Mouse (Mus musculus) kidney, postnatal 14 days (tissue): ENCODE measurements around the gene Clec16a.

Experiments used
- DNase-seq: peaks from one replicate; pipeline ENCODE4 v3.0.0; 2022; ENCODE audit warnings: mixed read lengths

Gene Clec16a

DNA sequence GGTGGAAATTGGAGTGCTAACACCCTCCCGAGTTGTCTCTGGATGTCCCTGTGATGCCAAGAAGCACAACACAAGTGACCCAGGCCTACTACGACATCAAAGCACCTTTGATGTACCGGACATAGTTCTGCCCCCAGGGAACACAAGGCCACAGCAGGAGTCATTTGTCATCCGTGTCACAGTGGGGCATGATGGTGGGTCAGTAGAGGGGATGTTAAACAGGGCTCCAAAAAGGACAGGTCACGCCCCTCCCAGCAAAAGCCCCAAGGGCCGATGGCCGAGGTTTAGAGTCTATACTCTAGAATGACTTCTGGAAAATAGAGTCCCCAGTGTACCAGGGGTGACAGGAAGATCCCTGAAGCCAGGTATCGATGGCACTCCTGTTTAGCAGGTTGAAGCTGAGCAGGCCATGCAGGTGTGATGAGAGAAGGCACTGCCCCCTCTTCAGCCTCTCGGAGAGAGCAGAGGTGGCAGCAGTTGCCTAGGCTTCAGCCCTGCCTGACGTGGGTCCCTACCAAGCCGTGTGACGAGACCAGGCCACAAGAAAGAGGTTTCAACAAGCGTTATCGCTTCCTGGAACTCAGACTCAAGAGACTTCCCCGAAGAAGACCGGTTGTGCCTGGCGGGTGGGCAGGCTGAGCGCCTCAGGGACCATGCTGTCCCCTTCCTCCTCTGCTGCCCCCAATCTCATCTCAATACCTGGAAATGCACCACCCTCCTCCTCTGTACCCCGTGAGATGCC is 226.8 kb downstream of the Clec16a start:
- DNase-seq = no peak

GRCm38 (mm10) chr16:10773543-10773942 is 228.4 kb downstream of the Clec16a start:
- DNase-seq = no peak

GRCm38 (mm10) chr16:10774726-10775125 is 229.6 kb downstream of the Clec16a start:
- no peak for DNase-seq

GRCm38 (mm10) chr16:10776322-10776721 is 231.2 kb downstream of the Clec16a start:
- DNase-seq = no peak

GRCm38 (mm10) chr16:10777579-10778160 is 232.5 kb downstream of the Clec16a start:
- DNase-seq = no peak

DNA sequence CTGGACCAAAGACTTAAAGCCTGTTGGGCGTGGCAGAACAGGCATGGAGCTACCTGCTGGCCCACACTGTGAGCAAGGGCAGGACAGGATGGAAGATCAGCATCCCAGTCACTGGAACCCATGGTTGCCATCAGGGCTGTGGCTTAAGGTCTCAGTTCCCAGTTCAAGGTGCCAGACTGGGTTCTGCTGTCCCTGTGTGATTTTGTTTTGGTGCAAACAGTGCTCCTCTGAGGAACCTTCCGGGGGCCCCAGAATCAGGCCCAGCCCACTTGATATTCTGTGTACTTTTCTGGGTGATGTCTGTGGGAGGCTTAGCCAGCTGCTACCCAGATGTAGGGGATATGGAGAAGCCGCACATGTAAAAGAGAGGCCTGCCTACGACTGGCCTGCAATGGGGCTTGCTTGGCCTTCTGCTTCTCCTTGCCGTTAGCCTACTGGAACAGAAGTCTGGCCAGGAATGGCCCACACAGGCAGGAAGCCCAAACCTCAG is 235.5 kb downstream of the Clec16a start:
- no peak for DNase-seq

DNA sequence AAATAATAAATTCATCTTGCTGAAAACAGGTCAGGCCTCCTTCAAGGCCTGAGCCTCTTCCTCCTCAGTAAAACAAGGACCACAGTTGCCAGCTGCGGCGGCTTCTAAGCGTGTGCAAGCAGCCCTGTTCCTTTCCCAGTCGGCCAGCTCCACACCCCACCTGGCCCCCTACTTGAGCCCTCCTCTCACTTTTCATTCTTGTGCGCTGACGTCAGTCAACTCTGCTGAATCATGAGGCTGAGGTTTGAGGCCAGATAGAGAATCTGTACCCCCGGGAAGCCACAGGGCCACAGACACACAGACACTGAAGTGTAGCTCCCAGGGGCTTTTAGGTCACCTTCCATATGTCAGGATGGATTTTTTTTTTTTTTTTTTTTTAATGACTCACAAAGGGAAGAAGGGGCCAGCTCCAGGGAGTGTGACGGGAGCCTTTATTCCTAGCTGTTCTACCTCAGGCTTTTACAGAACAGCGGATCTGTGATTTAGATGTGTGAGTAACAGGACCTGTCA is 236.8 kb downstream of the Clec16a start:
- no peak for DNase-seq

- no peak for DNase-seq
Observed at GRCm38 (mm10) chr16:10782377-10783151, 237.4 kb downstream of the Clec16a start.

GRCm38 (mm10) chr16:10783152-10783434 is 238.0 kb downstream of the Clec16a start:
- DNase-seq = no peak

DNA sequence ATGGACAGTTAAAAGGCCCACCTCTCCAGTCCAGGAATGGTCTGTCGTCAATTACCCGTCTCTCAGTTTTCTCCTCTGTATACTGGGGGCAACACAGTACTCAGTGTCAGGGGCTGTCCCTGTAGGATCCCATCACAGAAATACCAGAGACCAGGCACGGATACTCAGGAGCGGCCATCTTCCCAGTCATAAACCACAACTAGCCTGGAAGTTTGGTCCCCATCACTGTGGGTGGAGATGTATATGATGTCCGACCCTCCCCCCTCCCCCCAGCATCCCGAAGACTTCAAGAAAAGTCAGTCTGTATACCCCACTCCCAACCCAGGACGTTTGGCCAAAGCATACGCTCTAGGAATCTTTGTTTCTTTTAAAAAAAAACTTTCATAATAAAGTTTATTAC is 238.3 kb downstream of the Clec16a start:
- no peak for DNase-seq

GRCm38 (mm10) chr16:10783883-10784792 is 239.0 kb downstream of the Clec16a start:
- peak; percentile 57 for DNase-seq

DNA sequence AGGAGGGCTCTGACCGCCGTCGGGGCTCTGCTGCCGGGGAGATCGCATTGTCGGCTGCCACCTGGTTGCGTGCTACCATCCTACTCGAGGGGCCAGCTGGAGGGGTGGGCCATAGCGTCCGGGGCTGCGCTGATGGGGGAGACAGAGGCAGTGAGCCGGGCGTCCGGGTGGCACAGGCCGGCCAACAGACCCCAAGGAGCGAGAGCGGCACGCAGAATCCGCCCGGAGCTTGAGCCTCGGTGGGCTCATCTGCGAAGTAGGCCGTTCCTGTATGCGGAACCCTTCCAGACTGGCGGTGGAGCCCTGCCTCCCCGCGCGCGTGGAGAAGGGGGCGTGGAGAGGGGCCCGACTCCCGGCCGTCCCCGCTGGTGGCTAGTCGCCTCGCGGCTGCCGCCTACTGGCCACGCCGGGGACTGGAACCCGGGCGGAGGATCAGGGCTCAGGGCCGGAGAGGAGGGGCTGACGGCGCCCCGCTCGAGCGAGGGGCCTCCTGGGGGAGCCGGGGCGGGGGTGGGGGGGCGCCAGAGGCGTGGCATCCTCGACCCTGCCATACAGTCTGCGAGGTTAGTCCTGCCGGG is 239.7 kb downstream of the Clec16a start:
- DNase-seq = peak; percentile 93

GRCm38 (mm10) chr16:10785371-10786231 is 240.5 kb downstream of the Clec16a start, which contains the start of gene Socs1:
Gene Socs1 (minus strand): TSS chr16:10785536.
- DNase-seq = peak; percentile 95

GRCm38 (mm10) chr16:10786288-10786687 is 241.1 kb downstream of the Clec16a start:
- peak; percentile 91 for DNase-seq

GRCm38 (mm10) chr16:10786782-10787547 is 241.8 kb downstream of the Clec16a start:
- no peak for DNase-seq

GRCm38 (mm10) chr16:10787548-10788058 is 242.5 kb downstream of the Clec16a start:
- DNase-seq = no peak

DNA sequence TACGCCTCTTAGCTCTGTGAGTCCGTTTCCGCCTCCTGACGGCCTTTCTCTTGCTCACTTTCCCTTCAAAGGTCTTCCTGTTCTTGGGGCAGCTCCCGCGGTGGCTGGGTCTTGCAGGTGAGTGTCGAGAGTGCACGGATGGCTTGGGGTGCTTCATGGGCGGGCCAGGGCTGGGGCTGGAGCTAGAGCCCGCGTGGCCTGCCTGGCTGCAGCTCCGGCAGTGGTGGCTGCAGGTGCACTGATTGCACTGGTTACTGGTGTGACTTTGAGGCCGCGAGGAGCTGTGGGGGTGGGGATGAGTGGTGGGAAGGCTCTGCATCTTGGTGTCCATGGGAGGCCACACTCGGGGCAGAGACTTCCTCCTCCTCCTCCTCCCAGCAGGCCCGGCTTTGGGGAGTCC is 243.1 kb downstream of the Clec16a start, which contains the start of gene Tnp2:
TSS of gene Tnp2 (minus strand) at position 390 of the 400 bp plus-strand sequence.
- DNase-seq = no peak

DNA sequence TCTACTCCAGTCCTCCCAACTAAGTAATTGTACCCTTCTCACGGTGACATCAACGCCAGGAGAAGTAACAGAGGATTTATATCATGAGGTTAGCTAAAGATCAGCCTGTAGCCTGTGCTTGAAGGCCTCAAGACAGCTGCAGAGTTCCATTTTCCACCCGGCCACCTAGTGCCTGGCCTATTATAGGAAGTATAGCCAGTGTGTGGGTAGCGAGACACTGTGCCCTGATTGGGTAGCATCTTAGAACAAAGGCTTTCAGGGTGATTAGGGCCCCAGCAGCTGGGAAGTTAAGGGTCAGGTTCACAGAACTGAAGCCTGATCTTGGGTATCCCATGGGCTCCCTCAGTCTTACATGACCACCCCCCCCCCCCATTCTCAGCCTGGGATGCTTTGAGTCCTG is 243.7 kb downstream of the Clec16a start:
- no peak for DNase-seq

- no peak for DNase-seq
Observed at GRCm38 (mm10) chr16:10790702-10791101, 245.6 kb downstream of the Clec16a start, which contains the start of gene Prm3. Gene Prm3 (minus strand): TSS chr16:10790914.
